Mouse (Mus musculus) ovary, postnatal 36 days (tissue): ENCODE data around the gene Eif2d.
"Not testable (repeated sequence)": the region's sequence is repeated elsewhere in the genome, so short reads cannot be mapped to it uniquely, and the experiment has no call there.

Experiments
- DNase-seq: peaks from one replicate; pipeline ENCODE4 v3.0.0; 2022; ENCODE audit warnings: low spot score, mixed read lengths

Eif2d gene

GRCm38 (mm10) chr1:131139102-131140095 is 13.6 kb upstream of the Eif2d start:
- DNase-seq, result no peak

DNA sequence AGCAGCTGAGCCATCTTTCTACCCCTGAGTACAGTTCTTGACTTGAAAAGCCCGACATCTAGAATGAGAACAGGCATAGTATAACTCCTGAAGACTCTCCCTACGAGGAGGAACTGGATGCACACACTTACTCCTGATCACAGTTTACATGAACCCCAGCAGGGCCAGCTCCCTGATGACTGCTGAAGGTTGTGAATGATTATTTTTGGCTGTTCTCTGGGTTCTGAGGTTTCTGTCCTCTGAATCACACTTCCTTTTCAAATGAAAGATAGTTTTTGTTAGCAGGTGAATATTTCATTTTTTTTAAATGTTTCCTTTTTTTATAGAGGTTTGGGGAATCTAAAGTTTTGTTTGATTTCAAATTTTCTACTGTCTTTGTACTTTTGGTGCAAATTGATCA is 11.5 kb upstream of the Eif2d start:
- DNase-seq, result no peak

DNA sequence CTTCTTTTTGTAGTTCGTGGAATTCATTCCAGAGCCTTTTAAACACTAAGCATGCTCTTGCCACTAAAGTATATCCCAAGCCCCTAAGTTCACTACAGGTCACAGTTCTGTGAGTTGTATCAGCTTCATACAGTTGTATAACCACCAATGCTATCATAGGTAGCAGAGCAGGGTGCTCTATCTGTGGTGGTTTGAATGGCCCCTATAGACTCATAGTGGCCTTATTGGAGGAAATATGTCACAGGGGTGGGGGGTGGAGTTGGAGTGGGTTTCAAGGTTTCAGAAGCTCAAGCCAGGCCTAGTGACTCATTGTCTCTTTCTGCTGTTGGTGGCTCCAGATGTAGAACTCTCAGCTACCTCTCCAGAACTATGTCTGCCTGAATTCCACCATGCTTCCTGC is 10.5 kb upstream of the Eif2d start:
- DNase-seq, result no peak

- DNase-seq, result not testable (repeated sequence)
Observed at GRCm38 (mm10) chr1:131145222-131145621, 7.8 kb upstream of the Eif2d start.

DNA sequence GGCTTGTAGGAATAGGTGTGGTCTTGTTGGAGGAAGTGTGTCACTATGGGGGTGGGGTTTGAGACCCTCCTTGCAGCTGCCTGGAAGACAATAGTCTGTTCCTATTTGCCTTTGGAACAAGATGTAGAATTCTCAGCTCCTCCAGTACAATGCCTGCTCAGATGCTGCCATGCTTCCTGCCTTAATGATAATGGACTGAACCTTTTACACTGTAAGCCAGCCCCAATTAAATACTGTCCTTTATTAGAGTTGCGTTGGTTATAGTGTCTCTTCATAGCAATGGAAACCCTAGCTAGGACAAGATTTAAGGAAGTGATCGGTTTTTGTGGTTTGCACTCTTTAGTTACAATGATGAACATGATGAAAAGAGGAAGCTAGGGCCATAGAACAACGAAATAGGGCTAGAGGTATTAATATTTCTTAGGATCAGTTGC is 6.8 kb upstream of the Eif2d start:
- no peak for DNase-seq

- DNase-seq, result no peak
Observed at GRCm38 (mm10) chr1:131149496-131149895, 3.5 kb upstream of the Eif2d start.

DNA sequence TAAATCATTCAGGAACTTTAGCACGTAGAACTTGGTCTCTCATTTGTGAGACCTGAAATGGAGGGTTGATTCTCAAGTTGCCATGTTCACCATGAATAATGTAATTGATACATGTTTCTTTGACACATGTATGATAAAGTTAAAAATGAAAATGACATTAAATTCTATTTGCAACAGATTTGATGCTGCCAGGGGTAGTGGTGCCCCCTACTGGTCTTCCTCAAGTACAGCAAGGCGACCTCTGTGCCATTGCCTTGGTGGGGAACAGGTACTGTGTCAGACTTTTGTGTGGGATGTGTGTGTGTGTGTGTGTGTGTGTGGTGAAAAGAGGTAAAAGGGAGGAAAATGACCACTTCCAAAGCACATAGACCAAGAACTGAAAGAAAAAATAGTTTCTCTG is 2.5 kb downstream of the Eif2d start:
- DNase-seq, result peak; percentile 26

GRCm38 (mm10) chr1:131159573-131160327 is 6.8 kb downstream of the Eif2d start:
- DNase-seq, result not testable (repeated sequence)

GRCm38 (mm10) chr1:131161091-131161490 is 8.1 kb downstream of the Eif2d start:
- no peak for DNase-seq

GRCm38 (mm10) chr1:131164427-131164826 is 11.4 kb downstream of the Eif2d start:
- no peak for DNase-seq

GRCm38 (mm10) chr1:131167612-131168011 is 14.6 kb downstream of the Eif2d start:
- DNase-seq, result no peak

DNA sequence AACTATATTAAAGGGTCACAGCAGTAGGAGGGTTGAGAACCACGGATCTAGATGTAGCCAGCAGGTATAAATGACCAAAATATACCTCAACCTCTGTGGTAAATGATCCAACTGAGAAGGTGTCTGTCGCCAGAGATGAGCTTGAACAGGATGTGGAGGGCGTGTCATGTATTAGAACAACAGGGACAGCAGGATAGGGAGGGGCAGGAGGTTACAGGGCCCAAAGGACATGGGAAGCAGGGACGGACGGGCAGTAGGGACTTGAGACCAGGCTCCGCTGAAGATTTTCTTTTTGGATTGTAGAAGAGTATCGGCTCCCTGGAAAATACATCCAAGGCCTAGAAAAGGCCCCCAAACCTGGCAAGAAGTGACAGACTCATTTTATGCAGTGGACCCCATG is 20.0 kb downstream of the Eif2d start:
- DNase-seq, result no peak

DNA sequence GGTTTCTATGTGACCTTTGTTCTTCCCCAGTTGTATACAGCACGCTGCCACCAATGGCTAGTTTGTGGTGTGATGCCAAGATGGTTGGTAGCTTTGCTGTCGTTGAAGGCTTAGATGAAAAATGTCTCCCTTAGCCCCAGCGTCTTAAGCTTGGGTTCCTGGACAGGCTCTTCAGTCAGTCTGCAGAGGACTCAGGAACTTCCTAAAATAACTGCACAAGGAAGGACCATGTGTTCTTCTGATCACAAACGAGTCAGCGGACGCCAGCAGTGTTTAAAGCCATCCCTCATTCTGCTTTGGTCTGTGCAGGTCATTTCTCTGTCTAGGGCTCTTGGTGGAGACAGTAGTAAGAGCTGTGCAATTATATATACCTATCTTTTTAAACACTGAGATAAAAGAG is 20.8 kb downstream of the Eif2d start:
- DNase-seq, result no peak

- DNase-seq, result no peak
Observed at GRCm38 (mm10) chr1:131174299-131174861, 21.4 kb downstream of the Eif2d start.

- no peak for DNase-seq
Observed at GRCm38 (mm10) chr1:131175189-131175588, 22.2 kb downstream of the Eif2d start.

DNA sequence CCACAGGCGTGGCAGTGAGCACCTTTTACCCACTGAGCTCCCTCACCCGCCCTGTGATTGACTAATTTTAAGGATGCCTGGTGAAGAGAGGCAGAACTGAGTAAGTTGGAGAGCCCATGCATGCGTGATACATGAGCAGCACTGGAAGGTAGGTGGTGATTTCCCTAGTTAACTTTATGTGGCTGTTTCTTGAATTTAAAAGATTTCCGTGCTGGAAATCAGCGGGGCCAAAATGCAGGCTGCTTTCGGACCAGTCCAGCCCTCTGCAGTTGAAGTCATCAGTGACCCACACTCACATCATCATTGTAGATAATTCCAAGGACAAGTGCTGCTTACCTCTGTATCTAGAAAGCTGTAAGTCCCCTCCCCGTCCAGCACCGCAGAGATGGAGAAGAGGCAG is 22.8 kb downstream of the Eif2d start:
- no peak for DNase-seq

- DNase-seq, result no peak
Observed at GRCm38 (mm10) chr1:131177249-131177648, 24.3 kb downstream of the Eif2d start.

DNA sequence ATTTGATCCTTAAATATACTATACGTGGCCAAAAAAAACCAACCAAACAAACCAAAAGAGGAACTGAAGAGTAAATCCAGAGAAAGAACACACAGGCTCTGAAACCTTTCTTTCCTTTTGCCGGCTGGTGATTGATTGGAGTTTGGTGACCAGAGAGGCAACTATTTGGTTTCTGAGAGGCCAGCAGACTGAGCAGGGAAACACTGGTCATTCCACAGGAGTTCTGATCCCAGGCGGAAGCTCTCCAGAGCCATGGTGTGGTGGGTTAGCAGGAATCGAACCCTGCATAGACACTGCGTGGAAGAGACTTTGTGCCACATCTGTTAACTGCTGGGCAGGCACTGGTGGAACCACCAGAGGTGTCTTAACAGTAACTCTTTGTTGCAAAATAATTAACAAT is 25.1 kb downstream of the Eif2d start:
- no peak for DNase-seq

DNA sequence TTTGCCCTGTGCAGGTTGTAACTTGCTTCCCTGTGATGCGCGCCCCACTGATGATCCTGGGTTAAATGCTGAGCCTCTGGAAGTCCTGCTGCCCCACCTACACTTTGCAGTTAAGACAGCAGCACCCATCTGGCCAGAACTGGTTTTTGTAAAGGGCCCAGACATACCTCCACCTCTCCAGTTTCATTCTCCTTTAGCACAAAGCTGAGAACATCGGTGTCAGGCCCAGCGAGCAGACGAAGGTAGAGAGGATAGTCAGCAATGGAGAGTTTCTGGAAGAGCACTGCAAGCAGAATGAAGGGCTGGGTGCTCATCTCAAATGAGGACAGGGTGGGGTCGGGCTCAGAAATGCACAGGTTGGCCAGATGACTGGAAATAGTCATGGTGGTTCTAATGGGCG is 27.4 kb downstream of the Eif2d start:
- no peak for DNase-seq

GRCm38 (mm10) chr1:131181642-131182527 is 28.9 kb downstream of the Eif2d start:
- peak; percentile 79 for DNase-seq

GRCm38 (mm10) chr1:131183201-131183600 is 30.2 kb downstream of the Eif2d start:
- no peak for DNase-seq
